Mouse (Mus musculus) C2C12 (cell line): ENCODE results near the gene H2al2a. TPM values are rescaled to one million over a fixed set of nuclear protein-coding genes. Genes with fewer than 3 reads are reported as not detected.

ENCODE experiments used
- H3K27me3 ChIP-seq: one replicate; pipeline ENCODE4 v1.6.1; 2011; ENCODE audit not compliant: control insufficient read depth, insufficient read depth, insufficient read length
- H3K36me3 ChIP-seq: one replicate; pipeline ENCODE4 v1.6.1; 2011; ENCODE audit not compliant: control insufficient read depth, insufficient read depth
- H3K4me3 ChIP-seq: one replicate; pipeline ENCODE4 v1.5.1; 2011; ENCODE audit warnings: mild to moderate bottlenecking, control low read depth; ENCODE audit not compliant: poor library complexity, insufficient read depth, severe bottlenecking
- H3K79me2 ChIP-seq: one replicate; pipeline ENCODE4 v1.6.1; 2011; ENCODE audit not compliant: control insufficient read depth, insufficient read depth
- H3K79me3 ChIP-seq: one replicate; pipeline ENCODE4 v1.6.1; 2011; ENCODE audit warnings: low read depth, control low read depth
- H3ac ChIP-seq: one replicate; pipeline ENCODE3; 2011; ENCODE audit warnings: low read depth; ENCODE audit not compliant: control insufficient read depth, insufficient read length
- CEBPB ChIP-seq: IDR thresholded peaks from one replicate; pipeline ENCODE4 v1.6.1; 2011; ENCODE audit warnings: low read depth, mild to moderate bottlenecking, control low read depth, moderate library complexity
- CTCF ChIP-seq: IDR thresholded peaks from one replicate; pipeline ENCODE4 v1.5.1; 2011; ENCODE audit not compliant: control insufficient read depth, insufficient read depth, insufficient read length
- FOSL1 ChIP-seq: IDR thresholded peaks from one replicate; pipeline ENCODE4 v1.8.0; 2011; ENCODE audit warnings: mild to moderate bottlenecking, low read length; ENCODE audit not compliant: poor library complexity, insufficient read depth, severe bottlenecking
- MAX ChIP-seq: IDR thresholded peaks from one replicate; pipeline ENCODE4 v1.6.1; 2011; ENCODE audit warnings: mild to moderate bottlenecking, control low read depth
- MYOD1 ChIP-seq: IDR thresholded peaks from one replicate; pipeline ENCODE4 v1.6.1; 2011; ENCODE audit warnings: low read depth; ENCODE audit not compliant: control insufficient read depth, insufficient read length
- MYOG ChIP-seq: IDR thresholded peaks from one replicate; pipeline ENCODE4 v1.6.1; 2011; ENCODE audit not compliant: control insufficient read depth, insufficient read length; ENCODE audit errors: extremely low read depth
- USF1 ChIP-seq: IDR thresholded peaks from one replicate; pipeline ENCODE4 v1.6.1; 2011; ENCODE audit warnings: low read depth, mild to moderate bottlenecking, control low read depth, moderate library complexity
- polyA plus RNA-seq: library from polyadenylated mRNA; unstranded; fragments of >200 nt; fragmentation: generic; extraction: Trizol; gene quantifications from one replicate; pipeline ENCODE4 v1.2.1, GENCODE M21; 2012; ENCODE audit warnings: missing spikeins

Gene H2al2a
- polyA plus RNA-seq, 1 experiment = not detected

DNA sequence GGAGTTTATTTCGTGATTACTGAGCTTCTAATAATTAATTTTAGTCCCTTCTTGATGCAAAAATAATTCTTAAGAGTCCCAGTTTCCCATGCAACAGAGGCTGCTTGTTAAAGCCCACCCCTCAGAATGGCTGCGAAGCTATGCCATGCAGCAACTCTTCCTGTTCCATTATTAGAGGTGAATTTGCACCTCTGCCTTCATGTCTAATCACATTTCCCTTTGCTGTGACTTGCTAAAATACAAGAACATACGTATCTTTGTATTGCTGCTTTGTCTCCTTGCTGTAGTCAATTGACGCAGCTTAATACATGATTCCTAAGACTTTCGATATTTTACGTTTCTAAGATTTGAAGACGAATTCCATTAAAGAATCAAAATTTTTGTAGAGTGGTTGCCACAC is 32.9 kb upstream of the H2al2a start:
- peaks cover 4% of the 10 kb centered on the region for H3K79me3 ChIP-seq

GRCm38 (mm10) chr2:18028140-18029021 is 31.6 kb upstream of the H2al2a start:
- TF ChIP-seq MAX (peak; percentile 60), MYOG (no peak)
- Histone ChIP-seq H3K4me3 (peak overlapping the region; percentile 65), H3K79me2 (peaks cover 7% of the 10 kb centered on the region), H3K79me3 (peaks cover 4% of the 10 kb centered on the region), H3K27me3 (no peaks in the 10 kb centered on the region), H3K36me3 (peaks cover 9% of the 10 kb centered on the region), H3ac (peak overlapping the region; percentile 53)

More for the DNA sequence above, 32.9 kb upstream of the H2al2a start:
- no peak overlapping the region for H3ac ChIP-seq
- no peak overlapping the region for H3K4me3 ChIP-seq
- H3K36me3 ChIP-seq = peaks cover 9% of the 10 kb centered on the region
- peaks cover 7% of the 10 kb centered on the region for H3K79me2 ChIP-seq
- H3K27me3 ChIP-seq = no peaks in the 10 kb centered on the region
- TF ChIP-seq MYOG = no peak
- no peak for TF ChIP-seq MAX
- TF ChIP-seq CEBPB = no peak
- no peak for TF ChIP-seq FOSL1
- TF ChIP-seq MYOD1 = no peak
- no peak for TF ChIP-seq CTCF
- TF ChIP-seq USF1 = no peak

- Histone ChIP-seq H3K79me3 (peaks cover 4% of the 10 kb centered on the region), H3ac (peak overlapping the region; percentile 53), H3K79me2 (peaks cover 7% of the 10 kb centered on the region), H3K4me3 (peak overlapping the region; percentile 65), H3K36me3 (peaks cover 9% of the 10 kb centered on the region), H3K27me3 (no peaks in the 10 kb centered on the region)
- no peak for TF ChIP-seq CEBPB
- TF ChIP-seq MYOD1 = no peak
- no peak for TF ChIP-seq FOSL1
- TF ChIP-seq CTCF = peak; percentile 91
- TF ChIP-seq MAX = peak; percentile 46
- TF ChIP-seq USF1 = no peak
- no peak for TF ChIP-seq MYOG
Measured at GRCm38 (mm10) chr2:18027448-18028139, 30.8 kb upstream of the H2al2a start.

GRCm38 (mm10) chr2:18026116-18026947 is 29.6 kb upstream of the H2al2a start:
- H3K79me2 ChIP-seq = peaks cover 7% of the 10 kb centered on the region
- H3K79me3 ChIP-seq = peaks cover 4% of the 10 kb centered on the region
- H3K36me3 ChIP-seq = peaks cover 9% of the 10 kb centered on the region
- TF ChIP-seq MYOD1 (peak; percentile 44), CTCF (no peak), MAX (no peak), MYOG (no peak), USF1 (no peak), CEBPB (no peak), FOSL1 (no peak)
- H3K27me3 ChIP-seq = no peaks in the 10 kb centered on the region
- no peak overlapping the region for H3ac ChIP-seq
- no peak overlapping the region for H3K4me3 ChIP-seq

- TF ChIP-seq CTCF = no peak
- TF ChIP-seq USF1 = no peak
- no peak for TF ChIP-seq MYOG
- no peak for TF ChIP-seq FOSL1
- no peak for TF ChIP-seq MAX
- no peak for TF ChIP-seq CEBPB
- no peak for TF ChIP-seq MYOD1
- Histone ChIP-seq H3K27me3 (no peaks in the 10 kb centered on the region), H3K36me3 (peaks cover 9% of the 10 kb centered on the region), H3K79me2 (peaks cover 7% of the 10 kb centered on the region), H3ac (no peak overlapping the region), H3K4me3 (no peak overlapping the region), H3K79me3 (peaks cover 4% of the 10 kb centered on the region)
Measured at GRCm38 (mm10) chr2:18025781-18026115, 29.0 kb upstream of the H2al2a start.
